Mouse (Mus musculus): ENCODE results near the gene Chrnd. TPM values are rescaled to one million over a fixed set of nuclear protein-coding genes. Genes with fewer than 3 reads are reported as not detected.

Chrnd gene
- total RNA-seq, 2 experiments from 2014 or later, result not detected

GRCm38 (mm10) chr1:87164796-87165184 is 25.6 kb upstream of the Chrnd start:
- no peak overlapping the region for H3K27ac ChIP-seq
- intact Hi-C loops (cut with DNase I), result no loop called here
- no peak for TF ChIP-seq CTCF (IDR thresholded peaks at IDR 0.05)

GRCm38 (mm10) chr1:87170458-87170857 is 19.9 kb upstream of the Chrnd start:
- intact Hi-C loops (cut with DNase I), result no loop called here
- no peak for TF ChIP-seq CTCF (IDR thresholded peaks at IDR 0.05)
- Histone ChIP-seq H3K27ac (no peak overlapping the region), H3K4me3 (no peak overlapping the region)
- no peak for DNase-seq (ENCODE audit: extremely low spot score in 1 of 2, low spot score in 2 of 2)

More at GRCm38 (mm10) chr1:87164796-87165184, 25.6 kb upstream of the Chrnd start:
- DNase-seq (ENCODE audit: extremely low spot score in 1 of 2, low spot score in 2 of 2), result no peak
- H3K4me3 ChIP-seq, result no peak overlapping the region

GRCm38 (mm10) chr1:87171312-87171711 is 19.1 kb upstream of the Chrnd start:
- H3K27ac ChIP-seq, result no peak overlapping the region
- no peak overlapping the region for H3K4me3 ChIP-seq
- no peak for DNase-seq (ENCODE audit: extremely low spot score in 1 of 2, low spot score in 2 of 2)
- intact Hi-C loops (cut with DNase I), result no loop called here
- no peak for TF ChIP-seq CTCF (IDR thresholded peaks at IDR 0.05)

- DNase-seq (ENCODE audit: extremely low spot score in 1 of 2, low spot score in 2 of 2), result no peak
- H3K27ac ChIP-seq, result no peak overlapping the region
- no peak for TF ChIP-seq CTCF (IDR thresholded peaks at IDR 0.05)
- intact Hi-C loops (cut with DNase I), result no loop called here
- no peak overlapping the region for H3K4me3 ChIP-seq
These were observed 18.1 kb upstream of the Chrnd start for GRCm38 (mm10) chr1:87172316-87172715.

- intact Hi-C loops (cut with DNase I), result no loop called here
- no peak overlapping the region for H3K27ac ChIP-seq
- H3K4me3 ChIP-seq, result no peak overlapping the region
- peak; percentile 47 for DNase-seq (ENCODE audit: extremely low spot score in 1 of 2, low spot score in 2 of 2)
- peak; percentile 76 for TF ChIP-seq CTCF (IDR thresholded peaks at IDR 0.05)
These were observed 16.1 kb upstream of the Chrnd start for GRCm38 (mm10) chr1:87174006-87174955.

GRCm38 (mm10) chr1:87175852-87176292 is 14.5 kb upstream of the Chrnd start:
- H3K4me3 ChIP-seq, result no peak overlapping the region
- TF ChIP-seq CTCF (IDR thresholded peaks at IDR 0.05), result peak; percentile 36
- intact Hi-C loops (cut with DNase I), result no loop called here
- peak; percentile 38 to 62 for DNase-seq (ENCODE audit: extremely low spot score in 1 of 2, low spot score in 2 of 2)
- no peak overlapping the region for H3K27ac ChIP-seq

- peak in 1 of 2 experiments; percentile 22 for DNase-seq (ENCODE audit: extremely low spot score in 1 of 2, low spot score in 2 of 2)
- Histone ChIP-seq H3K4me3 (no peak overlapping the region), H3K27ac (no peak overlapping the region)
- intact Hi-C loops (cut with DNase I), result no loop called here
- no peak for TF ChIP-seq CTCF (IDR thresholded peaks at IDR 0.05)
These were observed 9.5 kb upstream of the Chrnd start for GRCm38 (mm10) chr1:87180896-87181295.

GRCm38 (mm10) chr1:87183013-87183412 is 7.4 kb upstream of the Chrnd start, which contains the start of gene Prss56:
Gene Prss56 (plus strand): TSS chr1:87183313.
- DNase-seq (ENCODE audit: extremely low spot score in 1 of 2, low spot score in 2 of 2), result no peak
- Histone ChIP-seq H3K27ac (no peak within 1 kb of the TSS), H3K4me3 (no peak within 1 kb of the TSS)
- intact Hi-C loops (cut with DNase I), result no loop called here
- TF ChIP-seq CTCF (IDR thresholded peaks at IDR 0.05), result no peak

- TF ChIP-seq CTCF (IDR thresholded peaks at IDR 0.05), result no peak
- no peak for DNase-seq (ENCODE audit: extremely low spot score in 1 of 2, low spot score in 2 of 2)
- intact Hi-C loops (cut with DNase I), result no loop called here
These were observed 6.2 kb upstream of the Chrnd start for GRCm38 (mm10) chr1:87183998-87184750.

GRCm38 (mm10) chr1:87184751-87185139 is 5.7 kb upstream of the Chrnd start:
- intact Hi-C loops (cut with DNase I), result loop anchor here (1.0 to 5.0 kb wide), 2 partner anchors 86 to 517 kb away; no protein-coding TSS in a partner anchor
- peak; percentile 66 for TF ChIP-seq CTCF (IDR thresholded peaks at IDR 0.05)
- no peak overlapping the region for H3K4me3 ChIP-seq
- DNase-seq (ENCODE audit: extremely low spot score in 1 of 2, low spot score in 2 of 2), result peak; percentile 73 to 80
- H3K27ac ChIP-seq, result no peak overlapping the region

More at GRCm38 (mm10) chr1:87183998-87184750, 6.2 kb upstream of the Chrnd start:
- Histone ChIP-seq H3K4me3 (no peak overlapping the region), H3K27ac (no peak overlapping the region)

GRCm38 (mm10) chr1:87185526-87185925 is 4.9 kb upstream of the Chrnd start:
- TF ChIP-seq CTCF (IDR thresholded peaks at IDR 0.05), result no peak
- no peak for DNase-seq (ENCODE audit: extremely low spot score in 1 of 2, low spot score in 2 of 2)
- Histone ChIP-seq H3K27ac (no peak overlapping the region), H3K4me3 (no peak overlapping the region)
- intact Hi-C loops (cut with DNase I), result loop anchor here (1.0 to 5.0 kb wide), 2 partner anchors 87 to 518 kb away; no protein-coding TSS in a partner anchor
